Mouse (Mus musculus) forelimb bud, embryonic 11.5 days (tissue): Measurements from ENCODE around the gene Hist2h2aa1.
A peak's percentile ranks its signal among the peaks of the same experiment; 100 is the strongest.
"Not testable (repeated sequence)": the region's sequence is repeated elsewhere in the genome, so short reads cannot be mapped to it uniquely, and the experiment has no call there.

ENCODE experiments used
- DNase-seq: peaks from one replicate; pipeline ENCODE4 v3.0.0-alpha.2; 2012; ENCODE audit warnings: low read depth, low spot score

Gene Hist2h2aa1

DNA sequence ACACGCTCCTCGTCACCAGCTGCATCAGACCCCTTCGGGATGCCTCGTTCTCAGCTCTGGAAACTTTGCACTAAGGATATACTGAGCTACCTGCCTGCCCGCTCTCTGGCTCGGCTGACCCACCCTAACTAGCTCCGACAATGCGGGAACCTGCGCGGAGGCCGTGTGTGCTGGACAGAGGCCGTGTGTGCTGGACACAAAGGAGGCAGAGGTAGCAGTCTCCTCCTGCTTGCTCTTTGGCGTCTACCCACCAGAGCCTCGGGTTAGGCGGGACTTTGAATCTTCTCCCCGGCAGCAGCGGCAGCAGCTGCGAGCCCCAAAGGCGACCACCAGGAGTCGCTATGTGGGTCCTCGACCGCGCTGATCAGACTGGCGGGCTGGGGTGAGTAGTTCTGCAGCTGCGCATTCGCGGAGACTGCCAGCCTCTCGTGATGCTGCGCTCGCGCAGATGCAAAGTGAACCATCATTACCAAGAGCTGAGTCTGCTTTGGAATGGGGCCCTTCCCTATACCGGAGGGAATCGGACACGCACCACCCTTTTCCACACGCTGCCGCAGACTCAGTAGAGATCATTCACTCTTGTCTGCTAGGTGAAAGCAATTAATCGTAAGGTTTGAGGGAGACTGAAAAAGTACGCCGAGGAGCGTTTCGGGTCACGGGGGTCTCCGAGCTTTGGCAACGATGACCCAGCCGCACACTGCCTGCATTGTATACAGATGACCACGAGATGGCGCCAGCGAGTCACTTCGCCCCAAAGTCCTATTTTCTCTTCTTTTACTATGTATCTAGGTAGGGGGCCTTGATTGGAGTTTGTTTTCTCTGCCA, 32.7 kb downstream of the Hist2h2aa1 start:
- DNase-seq: peak; percentile 96

DNA sequence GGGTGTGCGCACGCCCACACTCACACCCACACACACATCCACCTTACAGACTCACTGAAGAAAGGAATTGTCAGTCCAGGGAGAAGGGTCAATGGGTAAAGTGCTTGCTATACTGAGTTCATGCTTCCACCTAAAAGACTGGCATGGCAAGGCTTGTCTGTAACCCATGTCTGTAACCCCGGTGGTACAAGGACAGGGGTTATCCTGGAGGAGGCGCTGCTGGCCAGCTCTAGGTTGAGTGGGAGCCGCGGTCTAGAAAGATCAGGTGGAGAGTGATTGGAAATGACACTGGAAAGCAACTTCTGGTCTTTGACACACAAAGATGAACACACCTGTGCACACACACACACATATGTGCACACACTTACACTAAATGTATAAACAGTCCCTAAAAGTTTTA, 35.4 kb downstream of the Hist2h2aa1 start:
- DNase-seq: no peak

DNA sequence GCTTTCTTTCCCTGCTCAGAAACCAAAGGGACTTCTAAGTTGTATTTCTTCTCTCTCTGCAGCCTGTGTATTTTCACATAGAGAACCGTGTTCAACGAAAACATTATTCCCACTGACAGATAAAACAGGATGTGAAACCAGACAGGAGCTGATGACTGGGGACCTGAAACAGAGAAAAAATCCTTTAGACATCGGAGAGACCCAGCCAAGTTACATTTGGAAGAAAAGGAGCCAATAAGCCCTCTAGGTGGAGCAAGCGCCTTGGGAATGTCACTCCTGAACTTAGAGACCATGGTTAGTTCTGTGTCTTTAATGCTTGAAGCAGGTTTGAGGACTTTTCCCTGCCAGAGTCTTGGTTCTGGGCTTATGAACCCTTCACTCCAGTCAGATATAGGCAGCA, 39.2 kb downstream of the Hist2h2aa1 start:
- peak; percentile 45 for DNase-seq

DNA sequence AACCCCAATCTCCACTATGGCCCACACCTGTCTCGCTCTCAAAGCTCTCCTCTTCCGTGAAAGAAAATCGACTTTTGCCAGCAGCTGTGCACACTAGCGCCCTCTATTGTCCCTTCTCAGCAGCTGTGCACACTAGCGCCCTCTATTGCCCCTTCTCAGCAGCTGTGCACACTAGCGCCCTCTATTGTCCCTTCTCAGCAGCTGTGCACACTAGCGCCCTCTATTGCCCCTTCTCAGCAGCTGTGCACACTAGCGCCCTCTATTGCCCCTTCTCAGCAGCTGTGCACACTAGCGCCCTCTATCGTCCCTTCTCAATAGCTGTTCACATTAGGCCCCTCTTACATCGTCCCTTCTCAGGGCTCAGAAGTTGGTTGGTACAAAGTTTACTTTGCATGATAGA, 42.0 kb downstream of the Hist2h2aa1 start:
- DNase-seq: not testable (repeated sequence)

DNA sequence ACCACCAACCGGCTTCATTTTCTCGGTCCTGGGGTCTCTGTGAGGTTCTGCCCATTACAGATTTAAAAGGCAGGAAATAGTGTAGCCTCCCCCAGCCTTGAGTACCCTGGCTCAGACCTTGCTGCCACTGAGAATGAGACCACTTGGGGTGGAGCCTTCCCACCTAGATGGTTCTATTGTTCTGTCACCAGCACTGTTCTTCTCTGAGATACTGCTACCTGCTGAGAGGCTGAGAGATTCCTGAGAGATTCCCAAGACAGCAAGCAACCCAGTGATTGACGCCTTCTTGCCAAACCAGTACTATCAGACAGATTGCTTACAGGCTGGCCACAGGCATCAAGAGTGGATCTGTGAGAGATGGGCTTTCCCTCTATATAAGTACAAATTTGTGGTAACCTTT, 43.9 kb downstream of the Hist2h2aa1 start:
- no peak for DNase-seq

DNA sequence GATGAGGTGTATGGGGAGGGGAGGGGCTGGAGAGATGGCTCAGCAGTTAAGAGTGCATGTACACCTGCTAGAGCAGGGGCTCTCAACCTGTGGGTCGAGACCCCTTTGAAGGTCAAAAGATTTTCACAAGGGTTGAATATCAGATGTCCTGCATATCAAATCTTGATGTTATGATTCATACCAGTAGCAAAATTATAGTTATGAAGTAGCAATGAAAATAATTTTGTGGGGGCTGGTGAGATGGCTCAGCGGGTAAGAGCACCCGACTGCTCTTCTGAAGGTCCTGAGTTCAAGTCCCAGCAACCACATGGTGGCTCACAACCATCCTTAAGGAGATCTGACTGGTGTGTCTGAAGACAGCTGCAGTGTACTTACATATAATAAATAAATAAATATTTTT, 45.4 kb downstream of the Hist2h2aa1 start:
- not testable (repeated sequence) for DNase-seq

DNA sequence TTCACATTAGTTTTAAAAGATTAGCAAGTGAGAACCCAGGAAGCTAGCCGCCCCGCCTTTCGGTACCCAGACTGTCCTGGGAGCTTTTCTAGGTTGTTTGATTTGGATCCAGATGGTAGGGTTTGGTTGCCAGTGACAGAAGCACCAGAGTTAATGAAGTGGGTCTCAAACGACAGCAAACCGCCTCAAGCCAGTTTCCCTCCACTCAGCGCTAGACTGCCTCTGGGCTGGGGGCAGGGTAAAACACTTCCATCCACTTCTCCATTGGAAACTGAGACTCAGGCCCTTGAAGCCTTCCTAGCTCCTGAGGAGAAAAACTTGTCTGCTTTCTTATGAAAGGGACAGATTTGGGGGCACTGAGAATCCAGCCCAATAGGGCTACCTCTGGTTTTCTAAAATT, 47.3 kb downstream of the Hist2h2aa1 start:
- no peak for DNase-seq

DNA sequence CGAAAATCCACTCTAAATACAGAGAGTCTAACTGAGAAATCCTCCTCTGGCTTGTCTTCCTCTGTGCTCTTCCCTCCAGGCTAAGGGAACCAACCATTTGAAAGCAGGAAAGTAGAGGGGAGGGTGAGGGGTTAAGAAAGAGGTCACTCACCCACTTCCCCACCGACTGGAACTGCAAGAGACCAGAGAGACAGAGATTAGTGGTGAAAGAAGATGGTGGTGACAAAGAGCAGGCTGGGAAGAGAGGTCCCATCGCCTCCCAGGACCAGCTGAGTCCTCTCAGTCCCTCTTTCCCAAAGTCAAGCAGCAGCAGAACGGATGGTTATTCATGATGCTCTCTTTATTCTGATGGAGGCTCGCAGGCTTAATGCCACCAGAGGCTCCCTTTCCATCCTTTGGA, 48.1 kb downstream of the Hist2h2aa1 start:
- no peak for DNase-seq

DNA sequence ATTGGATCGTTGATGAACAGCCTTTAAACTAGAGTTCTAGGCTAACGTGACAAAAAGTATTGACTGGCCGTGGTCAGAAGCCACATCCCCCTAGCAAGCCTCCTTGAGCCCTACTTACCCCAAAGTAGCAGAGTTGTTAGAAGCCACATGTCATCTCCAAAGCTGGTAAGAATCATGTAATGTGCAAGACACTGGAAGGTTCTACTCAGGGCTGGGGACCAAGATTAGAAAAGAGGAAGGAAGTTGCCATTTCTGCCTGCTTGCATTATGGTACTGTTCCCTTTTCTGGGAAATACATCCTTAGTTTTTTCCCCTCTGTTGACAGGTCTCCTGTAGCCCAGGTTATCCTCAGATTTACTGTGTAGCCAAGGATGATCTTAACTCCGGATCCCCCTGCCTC, 48.5 kb downstream of the Hist2h2aa1 start, which contains the start of gene Fcgr1:
TSS of gene Fcgr1 (minus strand) at position 183 of the 400 bp plus-strand sequence.
- no peak for DNase-seq
